Mouse (Mus musculus) cerebellum, adult 2 months (tissue): ENCODE measurements at regions not wholly inside any gene's neighbourhood (a gene's known extent, or its start where the extent isn't known, plus 50 kb on each side); places are given as distances from the start of the nearest gene placed in this dataset.

Source experiments
- DNase-seq, 2 experiments: peaks; one replicate each; pipeline ENCODE4 v3.0.0; 2021
- H3K27ac ChIP-seq: fragments of 200-500 bp; 2 replicates; pipeline ENCODE4 v1.5.1; 2012; ENCODE audit warnings: low read length, control low read depth, inconsistent platforms; ENCODE audit not compliant: insufficient read depth
- H3K27me3 ChIP-seq: fragments of 200-500 bp; 2 replicates; pipeline ENCODE4 v1.6.1; 2012; ENCODE audit warnings: inconsistent platforms, mild to moderate bottlenecking, low read length, moderate library complexity; ENCODE audit not compliant: control insufficient read depth, insufficient read depth
- H3K4me1 ChIP-seq: fragments of 200-500 bp; 2 replicates; pipeline ENCODE4 v1.6.1; 2011; ENCODE audit warnings: low read length; ENCODE audit not compliant: control insufficient read depth, insufficient read depth
- H3K4me3 ChIP-seq: fragments of 200-500 bp; replicated peaks from 2 replicates; pipeline ENCODE3; 2011; ENCODE audit warnings: mild to moderate bottlenecking, low read depth, low read length, control low read depth; ENCODE audit not compliant: insufficient read depth
- CTCF ChIP-seq: fragments of 200-500 bp; IDR thresholded peaks from 2 replicates; pipeline ENCODE4 v1.5.1; 2011; ENCODE audit warnings: low read depth, mild to moderate bottlenecking, control low read depth, low read length, moderate library complexity, borderline replicate concordance; ENCODE audit not compliant: insufficient read depth
- POLR2A ChIP-seq: fragments of 200-500 bp; IDR thresholded peaks from 2 replicates; pipeline ENCODE4 v1.6.1; 2011; ENCODE audit warnings: low read length, control low read depth, borderline replicate concordance; ENCODE audit not compliant: insufficient read depth
- WGBS: fragments of 180-500 bp; shearing (Covaris S2); methylation state at CpG from one replicate; pipeline ENCODE4 v1.1.7; 2018; 5-methylcytosine and 5-hydroxymethylcytosine counted together

DNA sequence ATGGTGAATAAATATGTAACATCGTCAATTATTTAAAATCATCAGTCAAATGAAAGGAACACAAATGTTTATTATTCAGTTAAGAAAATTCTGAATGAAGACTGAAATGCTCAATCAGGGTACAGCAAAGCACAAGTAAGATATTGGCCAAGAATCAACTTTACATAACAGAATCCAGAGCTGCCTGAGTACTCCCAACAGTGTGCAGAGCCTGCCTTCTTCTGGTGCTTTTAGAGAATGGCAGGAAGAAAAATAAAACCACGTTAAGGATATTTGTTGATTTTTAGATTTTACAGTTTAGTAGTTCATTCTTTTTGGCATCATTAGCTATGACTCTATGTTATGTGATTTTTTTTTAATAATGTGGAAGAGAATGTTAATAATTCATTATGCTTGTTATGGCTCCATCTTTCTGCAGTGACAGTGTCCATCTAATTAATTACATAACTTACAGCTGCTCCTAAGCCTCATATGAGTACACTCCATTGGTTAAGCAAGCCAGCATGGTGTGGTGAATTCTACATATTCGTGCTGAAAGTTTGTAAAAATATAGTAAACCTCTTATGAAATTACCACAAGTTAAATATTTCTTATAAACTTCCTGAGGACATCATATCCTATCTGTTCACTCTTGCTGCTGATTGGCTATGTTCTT is 579.0 kb downstream of the Kcna4 start:
- peak in 1 of 2 experiments; percentile 5 for DNase-seq
- no peak overlapping the region for H3K27ac ChIP-seq

DNA sequence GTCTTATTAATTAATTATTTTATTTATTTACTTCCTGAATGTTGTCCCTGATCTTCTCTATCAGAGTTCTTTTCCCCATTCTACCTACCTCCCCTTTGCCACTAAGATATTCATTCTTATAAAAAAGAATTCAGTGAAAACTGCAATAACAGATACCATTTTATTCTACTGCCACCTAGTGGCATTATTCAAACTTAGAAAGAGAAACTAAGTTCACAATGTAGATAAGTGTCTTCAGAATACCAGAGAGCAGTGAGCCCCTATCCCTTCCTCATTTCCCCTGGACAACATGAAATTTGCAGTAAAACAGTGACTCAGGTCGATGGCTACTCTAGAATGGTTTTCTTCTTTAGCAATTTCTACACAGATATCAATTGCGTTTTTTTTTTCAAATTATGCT is 589.2 kb downstream of the Kcna4 start:
- TF ChIP-seq CTCF (peak; percentile 22; the same call in 1 of the 2 replicates), POLR2A (no peak)
- Histone ChIP-seq H3K4me3 (no peak overlapping the region), H3K4me1 (no peaks in the 10 kb centered on the region), H3K27me3 (no peaks in the 10 kb centered on the region), H3K27ac (no peak overlapping the region)
- peak in 1 of 2 experiments; percentile 2 for DNase-seq
- 36% methylated on average over 2 of the region's 2 CpGs for WGBS

More for the DNA sequence above, 579.0 kb downstream of the Kcna4 start:
- Histone ChIP-seq H3K4me3 (no peak overlapping the region), H3K27me3 (no peaks in the 10 kb centered on the region), H3K4me1 (no peaks in the 10 kb centered on the region)
- TF ChIP-seq CTCF: peak; percentile 24; the same call in 1 of the 2 replicates
- TF ChIP-seq POLR2A: no peak
- WGBS: 34% methylated on average over 3 of the region's 3 CpGs

DNA sequence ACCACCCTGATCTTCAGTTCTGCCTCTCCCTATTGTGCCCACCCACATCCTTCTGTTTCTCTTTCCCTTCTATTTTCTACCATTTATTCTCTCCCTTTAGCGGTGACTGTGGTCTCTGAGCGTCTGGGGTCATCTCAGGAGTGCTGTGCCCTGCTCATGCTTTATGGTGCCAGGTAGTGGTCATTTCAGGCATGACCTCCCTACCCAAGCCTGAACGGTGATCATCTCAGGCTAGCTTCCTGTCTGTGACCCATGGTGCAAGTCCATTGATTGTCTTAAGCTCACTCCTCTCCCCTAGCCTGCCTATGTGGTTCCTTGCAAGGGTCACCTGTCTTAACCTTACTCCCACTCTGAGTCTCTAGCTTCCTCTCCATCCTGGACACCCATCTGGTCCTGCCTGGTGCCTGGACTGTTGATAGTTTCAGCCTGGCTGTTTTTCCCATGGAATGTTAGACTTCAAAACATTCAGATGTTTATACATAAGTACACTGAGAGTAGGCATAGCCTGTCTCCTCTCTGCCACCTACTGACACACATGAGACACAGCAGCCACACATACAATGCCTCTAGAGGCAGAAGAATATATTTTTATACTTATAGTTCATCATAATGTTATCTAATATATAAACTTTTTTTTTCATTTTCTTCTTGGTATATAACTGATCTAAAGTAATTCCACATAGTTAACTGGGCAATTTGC is 595.8 kb downstream of the Kcna4 start:
- 81% methylated on average over 3 of the region's 3 CpGs for WGBS
- H3K4me1 ChIP-seq: no peaks in the 10 kb centered on the region
- DNase-seq: no peak
- H3K27ac ChIP-seq: no peak overlapping the region
- no peaks in the 10 kb centered on the region for H3K27me3 ChIP-seq
- no peak for TF ChIP-seq CTCF
- TF ChIP-seq POLR2A: no peak
- no peak overlapping the region for H3K4me3 ChIP-seq

DNA sequence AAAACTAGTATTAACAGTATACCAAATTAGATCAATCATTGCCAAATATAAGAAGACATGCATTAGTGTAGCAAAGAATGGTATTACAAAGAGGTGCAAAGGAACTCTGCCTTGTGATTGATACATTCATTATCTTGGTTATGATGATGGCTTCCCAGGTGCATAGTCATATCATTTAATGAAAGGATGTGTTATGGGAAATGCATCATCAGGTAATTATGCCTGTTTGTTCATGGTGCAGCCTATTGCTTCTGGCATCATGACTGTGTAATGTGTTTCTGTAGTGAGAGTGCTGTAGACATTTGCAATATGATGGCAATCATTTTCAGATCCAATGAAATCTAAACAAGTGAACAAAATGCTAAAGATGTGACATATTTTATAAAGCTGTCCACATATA is 597.8 kb downstream of the Kcna4 start:
- DNase-seq: no peak
- TF ChIP-seq CTCF (no peak), POLR2A (no peak)
- H3K4me3 ChIP-seq: no peak overlapping the region

DNA sequence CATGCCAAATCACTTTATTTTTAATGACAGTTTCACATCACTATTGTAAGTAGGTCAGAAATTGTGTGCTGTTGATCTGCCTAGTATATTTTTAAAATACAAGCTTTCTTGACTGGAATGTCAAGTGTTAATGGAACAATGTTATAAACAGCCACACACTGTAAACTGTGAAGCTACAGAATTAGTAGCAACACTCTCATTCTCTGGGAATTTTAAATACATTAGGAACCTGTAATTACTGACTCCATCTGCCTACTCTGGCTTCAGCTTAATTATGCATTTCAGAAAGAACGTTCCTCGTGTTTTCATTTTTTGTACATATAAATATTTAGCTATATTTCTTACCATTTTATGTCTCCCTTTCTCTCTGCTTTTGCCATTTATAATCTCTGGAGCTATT is 634.7 kb downstream of the Kcna4 start:
- no peak for DNase-seq
- 92% methylated on average over 2 of the region's 2 CpGs for WGBS
- TF ChIP-seq POLR2A (no peak), CTCF (no peak)
- Histone ChIP-seq H3K4me3 (no peak overlapping the region), H3K4me1 (no peaks in the 10 kb centered on the region), H3K27ac (no peak overlapping the region), H3K27me3 (no peaks in the 10 kb centered on the region)

More for the DNA sequence above, 597.8 kb downstream of the Kcna4 start:
- Histone ChIP-seq H3K27me3 (no peaks in the 10 kb centered on the region), H3K4me1 (no peaks in the 10 kb centered on the region), H3K27ac (no peak overlapping the region)

DNA sequence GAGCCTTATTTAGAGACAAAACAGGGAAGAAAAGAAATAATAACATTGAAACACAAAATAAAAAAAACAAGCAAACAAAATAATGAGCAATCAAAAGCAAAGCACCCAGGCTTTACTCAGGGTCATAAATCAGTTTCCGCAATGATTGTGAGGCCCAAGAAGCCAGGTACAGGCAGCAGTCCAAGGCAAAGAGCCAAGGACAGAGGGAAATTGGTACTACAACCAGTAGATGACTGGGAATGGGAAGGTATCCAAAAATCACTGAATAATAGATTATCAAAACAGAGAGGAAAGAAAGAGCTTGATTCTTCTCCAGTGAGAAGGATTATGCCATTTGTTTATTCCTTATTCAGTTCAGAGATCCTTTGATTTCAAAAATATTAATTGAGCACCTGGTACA is 636.2 kb downstream of the Kcna4 start:
- no peak overlapping the region for H3K27ac ChIP-seq
- no peak overlapping the region for H3K4me3 ChIP-seq
- WGBS: 33% methylated on average over 1 of the region's 1 CpGs
- DNase-seq: peak in 1 of 2 experiments; percentile 4
- no peak for TF ChIP-seq CTCF
- no peak for TF ChIP-seq POLR2A
- H3K4me1 ChIP-seq: no peaks in the 10 kb centered on the region
- no peaks in the 10 kb centered on the region for H3K27me3 ChIP-seq

DNA sequence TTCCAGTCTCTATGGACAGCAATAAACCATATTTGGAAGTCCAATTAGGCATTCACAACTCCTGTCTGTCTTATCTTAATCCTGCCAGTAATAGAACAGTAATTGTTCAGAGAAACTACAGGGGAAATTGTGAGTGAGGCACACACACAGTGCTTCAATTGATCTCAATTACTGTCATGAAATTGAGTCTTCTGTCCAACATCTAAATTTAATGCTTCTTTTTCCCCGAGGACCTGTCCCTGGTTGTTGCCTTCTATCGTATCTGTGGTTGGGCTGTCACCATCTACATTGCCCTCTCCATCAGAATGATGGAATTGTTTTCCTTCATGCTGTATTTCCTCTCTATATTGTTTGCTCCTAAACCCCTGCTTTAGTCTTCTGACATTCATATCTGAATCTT is 644.9 kb downstream of the Kcna4 start:
- H3K27me3 ChIP-seq: no peaks in the 10 kb centered on the region
- TF ChIP-seq POLR2A (no peak), CTCF (no peak)
- no peak overlapping the region for H3K27ac ChIP-seq
- no peak for DNase-seq
- no peak overlapping the region for H3K4me3 ChIP-seq
- no peaks in the 10 kb centered on the region for H3K4me1 ChIP-seq
- 58% methylated on average over 2 of the region's 2 CpGs for WGBS

DNA sequence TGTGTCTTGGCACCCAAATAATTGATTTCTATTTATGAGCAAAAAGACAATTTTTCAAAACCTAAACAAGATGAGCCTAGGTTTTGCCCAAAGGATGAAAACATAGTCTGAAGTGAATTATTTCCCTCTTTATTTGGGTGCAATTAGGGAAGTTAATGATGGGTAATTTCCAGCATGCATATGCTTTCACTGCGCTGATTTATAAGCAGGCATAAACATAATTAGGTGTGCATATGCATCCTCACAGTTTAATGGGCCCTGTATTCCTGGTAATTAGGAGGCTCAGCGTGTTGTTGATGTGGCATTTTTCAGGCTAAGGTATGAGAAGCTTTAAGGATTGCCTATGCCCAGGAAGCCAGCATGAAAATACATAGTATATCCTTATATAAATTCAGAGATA is 645.3 kb downstream of the Kcna4 start:
- Histone ChIP-seq H3K4me3 (no peak overlapping the region), H3K4me1 (no peaks in the 10 kb centered on the region), H3K27me3 (no peaks in the 10 kb centered on the region), H3K27ac (no peak overlapping the region)
- DNase-seq: no peak
- 86% methylated on average over 2 of the region's 2 CpGs for WGBS
- TF ChIP-seq POLR2A: no peak
- TF ChIP-seq CTCF: no peak
